Mouse (Mus musculus): ENCODE measurements at regions not wholly inside any gene's neighbourhood (a gene's known extent, or its start where the extent isn't known, plus 50 kb on each side); places are given as distances from the start of the nearest gene placed in this dataset.

DNA sequence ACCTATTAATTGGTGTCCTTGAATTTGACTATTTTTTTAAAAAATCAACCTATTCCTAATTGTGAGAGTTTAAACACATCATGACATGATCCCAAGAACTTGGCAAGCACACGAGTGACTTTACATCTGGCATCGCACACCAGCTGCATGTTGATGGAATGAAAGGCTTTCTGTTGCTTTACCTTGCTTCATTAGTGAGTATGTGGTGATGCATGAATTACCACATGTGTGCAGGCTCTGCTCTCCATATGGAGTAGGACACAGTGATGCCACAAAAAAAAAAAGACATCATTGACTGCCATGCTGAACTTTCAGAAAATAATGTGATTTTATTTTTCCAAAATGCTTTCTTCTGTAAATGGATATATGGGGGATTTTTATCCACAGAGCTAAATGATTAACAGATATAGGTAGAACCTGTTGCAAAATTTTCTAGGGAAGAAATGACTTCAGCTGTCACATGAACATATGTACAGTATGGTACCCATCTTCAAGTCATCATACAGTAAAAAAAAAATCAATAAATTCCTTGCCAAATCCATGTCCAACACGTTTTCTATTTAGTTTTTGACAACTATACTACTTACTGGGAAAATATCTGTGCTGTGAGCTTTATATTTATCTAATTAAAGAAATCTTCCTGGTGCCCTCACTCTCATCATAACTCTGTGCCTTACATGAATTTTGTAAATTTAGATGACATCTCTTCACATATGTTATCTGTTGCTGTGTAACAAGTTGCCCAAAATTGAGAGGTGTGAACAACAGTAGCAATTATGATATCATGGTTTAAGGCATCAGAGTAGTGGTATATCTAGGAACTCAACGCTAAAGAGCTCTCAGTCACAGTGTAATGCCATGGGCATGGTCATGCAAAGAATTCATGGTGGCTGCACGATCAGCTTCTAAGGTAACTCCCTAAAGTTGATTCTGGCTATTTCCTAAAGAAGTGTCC, 84.0 kb upstream of the Arrdc3 start:
- H3K27me3 ChIP-seq (ENCODE audit: control insufficient read depth, insufficient read depth, insufficient read length): no peaks in the 10 kb centered on the region
- H3K79me2 ChIP-seq (ENCODE audit: control insufficient read depth, insufficient read depth): no peaks in the 10 kb centered on the region
- TF ChIP-seq MYOG (IDR thresholded peaks at IDR 0.05; ENCODE audit: control insufficient read depth, extremely low read depth, insufficient read length) (no peak), MAX (IDR thresholded peaks at IDR 0.05) (no peak), CEBPB (IDR thresholded peaks at IDR 0.05; ENCODE audit: low read depth) (no peak), CTCF (IDR thresholded peaks at IDR 0.05; ENCODE audit: control insufficient read depth, insufficient read depth, insufficient read length) (no peak), MYOD1 (IDR thresholded peaks at IDR 0.05; ENCODE audit: control insufficient read depth, insufficient read length, low read depth) (no peak), USF1 (IDR thresholded peaks at IDR 0.05; ENCODE audit: low read depth) (no peak)
- H3K79me3 ChIP-seq (ENCODE audit: low read depth): no peaks in the 10 kb centered on the region
- no peaks in the 10 kb centered on the region for H3K36me3 ChIP-seq (ENCODE audit: control insufficient read depth, insufficient read depth)
- H3ac ChIP-seq (ENCODE audit: control insufficient read depth, insufficient read length, low read depth): no peak overlapping the region
- no peak overlapping the region for H3K4me3 ChIP-seq (ENCODE audit: insufficient read depth, poor library complexity, severe bottlenecking)

DNA sequence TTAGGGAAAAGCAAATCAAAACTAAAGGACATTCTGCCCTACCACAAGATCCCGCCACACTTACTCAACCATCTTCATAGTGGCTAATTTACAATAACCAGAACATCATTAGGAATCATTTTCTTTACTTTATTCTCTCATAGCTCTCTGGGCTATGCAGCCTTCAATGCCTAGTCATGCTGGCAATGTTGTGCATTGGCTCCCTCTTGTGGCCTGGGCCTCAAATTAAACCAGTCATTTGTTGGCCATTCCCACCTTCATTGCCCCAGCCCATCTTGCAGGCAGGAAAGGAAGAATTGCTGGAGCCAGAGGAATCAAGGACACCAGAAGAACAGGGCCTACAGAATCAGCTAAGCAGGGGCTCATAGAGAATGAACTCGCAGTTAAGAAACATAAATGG, 77.0 kb upstream of the Arrdc3 start:
- no peaks in the 10 kb centered on the region for H3K79me3 ChIP-seq (ENCODE audit: low read depth)
- H3ac ChIP-seq (ENCODE audit: control insufficient read depth, insufficient read length, low read depth): no peak overlapping the region
- H3K4me3 ChIP-seq (ENCODE audit: insufficient read depth, poor library complexity, severe bottlenecking): no peak overlapping the region
- TF ChIP-seq MYOD1 (IDR thresholded peaks at IDR 0.05; ENCODE audit: control insufficient read depth, insufficient read length, low read depth) (no peak), MAX (IDR thresholded peaks at IDR 0.05) (no peak), FOSL1 (IDR thresholded peaks at IDR 0.05; ENCODE audit: insufficient read depth, low read length, poor library complexity, severe bottlenecking) (no peak), MYOG (IDR thresholded peaks at IDR 0.05; ENCODE audit: control insufficient read depth, extremely low read depth, insufficient read length) (no peak), CEBPB (IDR thresholded peaks at IDR 0.05; ENCODE audit: low read depth) (no peak), CTCF (IDR thresholded peaks at IDR 0.05; ENCODE audit: control insufficient read depth, insufficient read depth, insufficient read length) (peak; percentile 6), USF1 (IDR thresholded peaks at IDR 0.05; ENCODE audit: low read depth) (no peak)
- H3K36me3 ChIP-seq (ENCODE audit: control insufficient read depth, insufficient read depth): no peaks in the 10 kb centered on the region
- no peaks in the 10 kb centered on the region for H3K27me3 ChIP-seq (ENCODE audit: control insufficient read depth, insufficient read depth, insufficient read length)
- no peaks in the 10 kb centered on the region for H3K79me2 ChIP-seq (ENCODE audit: control insufficient read depth, insufficient read depth)

DNA sequence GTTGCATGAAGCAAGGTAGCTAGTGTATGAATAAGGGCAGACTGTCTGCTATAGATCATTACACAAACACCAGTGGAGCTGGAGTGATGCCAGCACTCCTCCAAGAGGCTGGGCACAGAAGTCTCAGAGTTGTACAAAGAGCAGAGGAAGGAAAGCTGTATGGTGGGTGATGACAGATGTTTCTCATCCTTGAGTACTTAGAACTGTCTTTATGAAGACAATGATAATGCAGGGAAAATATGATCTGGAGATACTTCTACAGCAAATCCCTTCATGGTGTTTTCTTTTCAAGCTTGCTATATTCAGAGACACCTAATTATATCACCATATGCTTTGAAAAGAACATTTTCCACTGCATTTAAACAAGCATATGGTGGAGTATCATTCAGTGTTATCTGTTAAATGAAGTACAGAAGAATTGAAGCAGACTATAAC, 56.1 kb upstream of the Arrdc3 start:
- Histone ChIP-seq H3K27me3 (ENCODE audit: control insufficient read depth, insufficient read depth, insufficient read length) (no peaks in the 10 kb centered on the region), H3K36me3 (ENCODE audit: control insufficient read depth, insufficient read depth) (no peaks in the 10 kb centered on the region), H3K79me3 (ENCODE audit: low read depth) (no peaks in the 10 kb centered on the region), H3K79me2 (ENCODE audit: control insufficient read depth, insufficient read depth) (no peaks in the 10 kb centered on the region), H3K4me3 (ENCODE audit: insufficient read depth, poor library complexity, severe bottlenecking) (no peak overlapping the region), H3ac (ENCODE audit: control insufficient read depth, insufficient read length, low read depth) (no peak overlapping the region)
- TF ChIP-seq USF1 (IDR thresholded peaks at IDR 0.05; ENCODE audit: low read depth): no peak
